ENCODE assay signal across 7 mouse cellular contexts in the genomic region with DNA sequence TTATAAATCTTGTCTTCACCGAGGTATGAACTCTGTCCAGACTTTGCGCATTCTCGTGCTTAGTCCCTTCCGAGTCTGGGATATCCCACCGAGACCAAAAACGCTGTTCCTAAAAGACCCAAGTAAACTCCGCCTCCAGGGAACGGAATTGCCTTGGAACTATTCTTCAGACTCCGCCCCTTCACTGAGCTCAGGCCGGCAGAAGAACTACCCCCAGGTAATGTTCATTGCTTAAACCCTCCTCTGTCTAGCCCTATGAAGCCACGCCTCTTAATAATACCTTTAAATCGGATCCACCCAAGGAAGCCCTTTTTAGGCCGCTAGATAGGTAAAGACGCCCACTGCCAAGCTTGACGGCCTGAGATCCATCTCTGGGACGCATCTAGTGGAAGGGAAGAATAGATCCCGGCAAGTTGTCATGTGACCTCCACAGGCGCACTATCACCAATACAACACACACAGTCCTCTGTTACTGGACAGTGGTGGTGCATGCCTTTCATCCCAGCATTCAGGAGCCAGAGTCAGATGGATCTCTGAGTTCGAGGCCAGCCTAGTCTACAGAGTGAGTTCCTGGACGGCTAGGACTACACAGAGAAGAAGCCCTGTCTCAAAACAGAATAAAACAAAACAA. TPM values are rescaled to one million over a fixed set of nuclear protein-coding genes. Genes with fewer than 3 reads are reported as not detected.
DNase-seq lines count a peak whose midpoint lies in the region; ATAC-seq and TF ChIP-seq lines count a peak whose summit lies in the region.

No protein-coding gene starts in this region.

- no peak for TF ChIP-seq POLR2A in myocyte (IDR thresholded peaks at IDR 0.05; ENCODE audit: insufficient read length, low read depth)

- no peaks in the 10 kb centered on the region for H3K27me3 ChIP-seq in C2C12 (ENCODE audit: control insufficient read depth, insufficient read depth, insufficient read length)
- H3K27me3 ChIP-seq in G1E (ENCODE audit: insufficient read depth, low read length): peaks cover 43% of the 10 kb centered on the region
- peaks cover 38% of the 10 kb centered on the region for H3K27me3 ChIP-seq in forebrain, embryonic 13.5 days
- H3K27me3 ChIP-seq in limb, embryonic 10.5 days (ENCODE audit: low read depth, poor library complexity, severe bottlenecking): 0 out of 2 replicates have a peak, but pooled peaks cover 20% of the 10 kb centered on the region
- no peaks in the 10 kb centered on the region for H3K27me3 ChIP-seq in myocyte (ENCODE audit: control insufficient read depth, insufficient read depth, insufficient read length)

- peak overlapping the region; percentile 64 for H3K4me2 ChIP-seq in forebrain, embryonic 13.5 days
- peak overlapping the region; percentile 97 for H3K4me2 ChIP-seq in myocyte (ENCODE audit: low read depth)

- H3K4me3 ChIP-seq in C2C12 (ENCODE audit: insufficient read depth, poor library complexity, severe bottlenecking) (peak overlapping the region; percentile 29), G1E (ENCODE audit: low read depth, low read length) (peak overlapping the region; percentile 70), myocyte (peak overlapping the region; percentile 29)
- H3K4me3 ChIP-seq in forebrain, embryonic 13.5 days: peak overlapping the region; percentile 39
- peak overlapping the region; percentile 67 for H3K4me3 ChIP-seq in limb, embryonic 10.5 days

- WGBS in forebrain, embryonic 13.5 days: 2% methylated on average over 20 of the region's 20 CpGs
- 2% methylated on average over 20 of the region's 20 CpGs for WGBS in limb, embryonic 10.5 days

- no peaks in the 10 kb centered on the region for H3K79me2 ChIP-seq in C2C12 (ENCODE audit: control insufficient read depth, insufficient read depth)
- H3K79me2 ChIP-seq in myocyte (ENCODE audit: control insufficient read depth, insufficient read depth): no peaks in the 10 kb centered on the region

- H3K4me1 ChIP-seq in G1E (ENCODE audit: insufficient read depth, low read depth, low read length): peaks cover 35% of the 10 kb centered on the region
- H3K4me1 ChIP-seq in forebrain, embryonic 13.5 days: peaks cover 42% of the 10 kb centered on the region
- H3K4me1 ChIP-seq in limb, embryonic 10.5 days: peaks cover 60% of the 10 kb centered on the region

- ATAC-seq in G1E (ENCODE audit: extremely low read depth, insufficient number of reproducible peaks, low FRiP score, poor library complexity, severe bottlenecking): no peak
- peak; percentile 5; the same call in 1 of the 2 replicates for ATAC-seq in forebrain, embryonic 13.5 days
- ATAC-seq in monocyte, adult 5-6 weeks (replicated peaks; ENCODE audit: insufficient number of reproducible peaks, low FRiP score, low TSS enrichment, poor library complexity, severe bottlenecking): no peak

- no peaks in the 10 kb centered on the region for H3K79me3 ChIP-seq in C2C12 (ENCODE audit: low read depth)

- no peak for TF ChIP-seq CTCF in C2C12 (IDR thresholded peaks at IDR 0.05; ENCODE audit: control insufficient read depth, insufficient read depth, insufficient read length)
- no peak for TF ChIP-seq CTCF in G1E (IDR thresholded peaks at IDR 0.05; ENCODE audit: low read depth, low read length)

- H3K27ac ChIP-seq in forebrain, embryonic 13.5 days: no peak overlapping the region
- H3K27ac ChIP-seq in limb, embryonic 10.5 days: peak overlapping the region; percentile 98

- H3ac ChIP-seq in C2C12 (ENCODE audit: control insufficient read depth, insufficient read length, low read depth): no peak overlapping the region
- H3ac ChIP-seq in myocyte (ENCODE audit: control insufficient read depth, insufficient read length): no peak overlapping the region

- no peaks in the 10 kb centered on the region for H3K9me3 ChIP-seq in G1E (replicated peaks)
- no peaks in the 10 kb centered on the region for H3K9me3 ChIP-seq in forebrain, embryonic 13.5 days (replicated peaks)
- no peaks in the 10 kb centered on the region for H3K9me3 ChIP-seq in limb, embryonic 10.5 days (replicated peaks)

- no peaks in the 10 kb centered on the region for H3K36me3 ChIP-seq in C2C12 (ENCODE audit: control insufficient read depth, insufficient read depth)
- no peaks in the 10 kb centered on the region for H3K36me3 ChIP-seq in G1E (replicated peaks)
- H3K36me3 ChIP-seq in forebrain, embryonic 13.5 days (ENCODE audit: poor library complexity, severe bottlenecking): no peaks in the 10 kb centered on the region
- H3K36me3 ChIP-seq in limb, embryonic 10.5 days: 0 out of 2 replicates have a peak, but pooled peaks cover 3% of the 10 kb centered on the region
- H3K36me3 ChIP-seq in myocyte (ENCODE audit: control insufficient read depth, insufficient read depth): no peaks in the 10 kb centered on the region

- DNase-seq in G1E (ENCODE audit: low spot score): no peak
- DNase-seq in limb, embryonic 10.5 days (ENCODE audit: low spot score): peak; percentile 57
- no peak for DNase-seq in layer of hippocampus, postnatal 14 days (ENCODE audit: low spot score in 2 of 2)

- H3K9ac ChIP-seq in forebrain, embryonic 13.5 days: peak overlapping the region; percentile 62; the same call in 1 of the 2 replicates

TF ChIP-seq in C2C12, 6 proteins besides CTCF, POLR2A, EP300 and RAD21:
- TF ChIP-seq USF1 (IDR thresholded peaks at IDR 0.05; ENCODE audit: low read depth) (peak; percentile 23), MAX (IDR thresholded peaks at IDR 0.05) (no peak)

TF ChIP-seq in myocyte, 11 proteins besides CTCF, POLR2A, EP300 and RAD21:
- TF ChIP-seq USF1 (IDR thresholded peaks at IDR 0.05; ENCODE audit: low read depth) (peak; percentile 51), REST (IDR thresholded peaks at IDR 0.05; ENCODE audit: insufficient read depth, insufficient read length) (no peak)

RNA-seq across cellular contexts. Expression of a gene that starts 4.6 kb away (rescaled TPM):
- polyA plus RNA-seq in C2C12 (2012; fragmentation: generic; extraction: Trizol) (3.2 TPM), G1E (2012) (not detected in 2 replicates), myocyte (2012; fragmentation: generic; extraction: Trizol) (10.4 TPM)
- total RNA-seq in G1E (2014; fragmentation: Nextera tagmentation) (not detected in 2 replicates), G1E (2017) (not detected in 2 replicates)
- polyA plus RNA-seq in forebrain, embryonic 13.5 days (2015; fragmentation: Nextera tagmentation; extraction: Ambion mirVana): 7.0 and 7.3 TPM in 2 replicates
- 37.1 and 42.5 TPM in 2 replicates for polyA plus RNA-seq in limb, embryonic 10.5 days (2016; fragmentation: Nextera tagmentation; extraction: Ambion mirVana)
- total RNA-seq in monocyte, adult 5-6 weeks (2017): not detected in 3 replicates
- 1 to 10 TPM; 6.5 to 7.7 TPM for total RNA-seq in layer of hippocampus, postnatal 14 days (2021)

RNA-seq across cellular contexts. Expression of a gene that starts 12.8 kb away (rescaled TPM):
- polyA plus RNA-seq in C2C12 (2012; fragmentation: generic; extraction: Trizol) (4.6 TPM), G1E (2012) (not detected in 2 replicates), myocyte (2012; fragmentation: generic; extraction: Trizol) (10.1 TPM)
- total RNA-seq in G1E (2014; fragmentation: Nextera tagmentation) (not detected in 2 replicates), G1E (2017) (0.06 and 0.16 TPM in 2 replicates)
- polyA plus RNA-seq in forebrain, embryonic 13.5 days (2015; fragmentation: Nextera tagmentation; extraction: Ambion mirVana): 2.3 and 2.8 TPM in 2 replicates
- polyA plus RNA-seq in limb, embryonic 10.5 days (2016; fragmentation: Nextera tagmentation; extraction: Ambion mirVana): 2.4 and 2.5 TPM in 2 replicates
- 0.67 to 7.8 TPM (median 3.3 TPM) in 3 replicates for total RNA-seq in monocyte, adult 5-6 weeks (2017)
- 100 to 1,000 TPM; 133 to 135 TPM for total RNA-seq in layer of hippocampus, postnatal 14 days (2021)

RNA-seq across cellular contexts. Expression of a gene that starts 15.8 kb away (rescaled TPM):
- polyA plus RNA-seq in C2C12 (2012; fragmentation: generic; extraction: Trizol) (57.6 TPM), G1E (2012) (11.3 and 11.5 TPM in 2 replicates), myocyte (2012; fragmentation: generic; extraction: Trizol) (115 TPM)
- total RNA-seq in G1E (2014; fragmentation: Nextera tagmentation) (44.2 and 55.9 TPM in 2 replicates), G1E (2017) (12.8 and 19.7 TPM in 2 replicates)
- polyA plus RNA-seq in forebrain, embryonic 13.5 days (2015; fragmentation: Nextera tagmentation; extraction: Ambion mirVana): 62.4 and 71.4 TPM in 2 replicates
- polyA plus RNA-seq in limb, embryonic 10.5 days (2016; fragmentation: Nextera tagmentation; extraction: Ambion mirVana): 65.4 and 78.0 TPM in 2 replicates
- total RNA-seq in monocyte, adult 5-6 weeks (2017): 10.4 to 13.3 TPM (median 10.5 TPM) in 3 replicates
- 10 to 100 TPM; 25.8 to 28.0 TPM for total RNA-seq in layer of hippocampus, postnatal 14 days (2021)

RNA-seq across cellular contexts. Expression of a gene that starts 22.2 kb away (rescaled TPM):
- 48.9 TPM for polyA plus RNA-seq in C2C12 (2012; fragmentation: generic; extraction: Trizol)
- 0.68 and 1.8 TPM in 2 replicates for total RNA-seq in G1E (2014; fragmentation: Nextera tagmentation)
- 0.22 and 0.41 TPM in 2 replicates for total RNA-seq in G1E (2017)
- polyA plus RNA-seq in G1E (2012): 0.30 and 0.72 TPM in 2 replicates
- polyA plus RNA-seq in forebrain, embryonic 13.5 days (2015; fragmentation: Nextera tagmentation; extraction: Ambion mirVana): 0.62 and 0.78 TPM in 2 replicates
- polyA plus RNA-seq in limb, embryonic 10.5 days (2016; fragmentation: Nextera tagmentation; extraction: Ambion mirVana): 3.1 and 3.5 TPM in 2 replicates
- polyA plus RNA-seq in myocyte (2012; fragmentation: generic; extraction: Trizol): 63.9 TPM
- 0.19 to 0.68 TPM (median 0.21 TPM) in 3 replicates for total RNA-seq in monocyte, adult 5-6 weeks (2017)
- 10 to 100 TPM; 68.7 to 72.6 TPM for total RNA-seq in layer of hippocampus, postnatal 14 days (2021)

RNA-seq across cellular contexts. Expression of a gene that starts 25.8 kb away (rescaled TPM):
- 1.9 TPM for polyA plus RNA-seq in C2C12 (2012; fragmentation: generic; extraction: Trizol)
- 0.53 and 2.1 TPM in 2 replicates for total RNA-seq in G1E (2014; fragmentation: Nextera tagmentation)
- not detected in 2 replicates for total RNA-seq in G1E (2017)
- 1.6 and 1.9 TPM in 2 replicates for polyA plus RNA-seq in G1E (2012)
- polyA plus RNA-seq in forebrain, embryonic 13.5 days (2015; fragmentation: Nextera tagmentation; extraction: Ambion mirVana): 208 and 212 TPM in 2 replicates
- polyA plus RNA-seq in limb, embryonic 10.5 days (2016; fragmentation: Nextera tagmentation; extraction: Ambion mirVana): 20.2 and 28.1 TPM in 2 replicates
- 1.6 TPM for polyA plus RNA-seq in myocyte (2012; fragmentation: generic; extraction: Trizol)
- 0.32 TPM in 1 of 3 replicates, not detected in the others for total RNA-seq in monocyte, adult 5-6 weeks (2017)
- 100 to 1,000 TPM; 783 to 856 TPM for total RNA-seq in layer of hippocampus, postnatal 14 days (2021)
